Mouse (Mus musculus) liver, embryonic 14.5 days (tissue): Measurements from ENCODE around the gene Adcy3.

Source experiments
- CTCF ChIP-seq: IDR thresholded peaks from 2 replicates; pipeline ENCODE4 v1.5.1; 2016; ENCODE audit warnings: antibody characterized with exemption, low read depth, control low read depth
- EP300 ChIP-seq: IDR thresholded peaks from 2 replicates; pipeline ENCODE4 v1.6.1; 2016; ENCODE audit warnings: antibody characterized with exemption, low read depth

DNA sequence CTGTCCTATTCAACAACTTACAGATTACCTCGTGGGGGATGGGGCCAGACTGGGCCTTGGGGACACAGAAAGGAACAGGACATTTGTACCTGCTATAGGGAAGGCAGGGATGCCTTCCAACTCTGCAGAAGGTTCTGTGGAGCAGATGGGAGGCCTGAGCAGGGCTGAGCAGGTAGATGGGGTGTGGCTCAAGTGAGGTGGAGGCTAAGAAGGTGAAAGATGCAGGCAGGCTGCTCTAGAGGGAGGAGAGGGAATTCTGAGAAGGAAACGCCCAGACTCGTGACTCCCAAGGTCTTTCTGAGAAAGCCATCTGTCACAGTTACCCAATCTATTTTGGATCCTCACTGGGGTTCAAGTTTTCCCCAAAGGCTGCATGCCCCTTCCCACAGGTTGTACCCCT lies 34.1 kb downstream of the Adcy3 start:
- TF ChIP-seq CTCF (no peak), EP300 (no peak)
